Mouse (Mus musculus) G1E-ER4 (cell line): ENCODE measurements around the gene Ankrd33b. TPM values are rescaled to one million over a fixed set of nuclear protein-coding genes. Genes with fewer than 3 reads are reported as not detected.

Experiments used
- GATA1 ChIP-seq: IDR thresholded peaks from one replicate; pipeline ENCODE4 v1.8.0; 2012; ENCODE audit warnings: low read length, inconsistent platforms
- polyA plus RNA-seq: library from polyadenylated mRNA; stranded (reverse); fragments of >175 nt; gene quantifications from 2 replicates; pipeline ENCODE4 v1.2.3, GENCODE M21; 2012

Gene Ankrd33b
- not detected in 2 replicates for polyA plus RNA-seq

- no peak for TF ChIP-seq GATA1
Observed at GRCm38 (mm10) chr15:31367481-31368200, at the start of gene Ankrd33b. Ankrd33b (minus strand) TSS chr15:31367726.

GRCm38 (mm10) chr15:31415181-31415580, 47.7 kb upstream of the Ankrd33b start:
- no peak for TF ChIP-seq GATA1

GRCm38 (mm10) chr15:31414179-31414898, 46.8 kb upstream of the Ankrd33b start:
- no peak for TF ChIP-seq GATA1

GRCm38 (mm10) chr15:31413662-31414061, 46.1 kb upstream of the Ankrd33b start:
- no peak for TF ChIP-seq GATA1

- no peak for TF ChIP-seq GATA1
Observed at GRCm38 (mm10) chr15:31412933-31413332, 45.4 kb upstream of the Ankrd33b start.

- TF ChIP-seq GATA1: no peak
Observed at GRCm38 (mm10) chr15:31412436-31412835, 44.9 kb upstream of the Ankrd33b start.

GRCm38 (mm10) chr15:31407490-31407889, 40.0 kb upstream of the Ankrd33b start:
- TF ChIP-seq GATA1: no peak

- TF ChIP-seq GATA1: no peak
Observed at GRCm38 (mm10) chr15:31406881-31407280, 39.4 kb upstream of the Ankrd33b start.

- TF ChIP-seq GATA1: no peak
Observed at GRCm38 (mm10) chr15:31404346-31404745, 36.8 kb upstream of the Ankrd33b start.

GRCm38 (mm10) chr15:31402200-31402892, 34.8 kb upstream of the Ankrd33b start:
- TF ChIP-seq GATA1: no peak

- no peak for TF ChIP-seq GATA1
Observed at GRCm38 (mm10) chr15:31400974-31401373, 33.4 kb upstream of the Ankrd33b start.

GRCm38 (mm10) chr15:31398769-31399168, 31.2 kb upstream of the Ankrd33b start:
- no peak for TF ChIP-seq GATA1

- no peak for TF ChIP-seq GATA1
Observed at GRCm38 (mm10) chr15:31397379-31397778, 29.9 kb upstream of the Ankrd33b start.

- no peak for TF ChIP-seq GATA1
Observed at GRCm38 (mm10) chr15:31396755-31397154, 29.2 kb upstream of the Ankrd33b start.

GRCm38 (mm10) chr15:31395986-31396385, 28.5 kb upstream of the Ankrd33b start:
- TF ChIP-seq GATA1: no peak

- no peak for TF ChIP-seq GATA1
Observed at GRCm38 (mm10) chr15:31393402-31393801, 25.9 kb upstream of the Ankrd33b start.
